Mouse (Mus musculus) inflammation-experienced regulatory T-cells, adult 6 months (primary cell): Measurements from ENCODE around the gene Fastk. TPM values are rescaled to one million over a fixed set of nuclear protein-coding genes. Genes with fewer than 3 reads are reported as not detected.
"Not testable (repeated sequence)": the region's sequence is repeated elsewhere in the genome, so short reads cannot be mapped to it uniquely, and the experiment has no call there.

Experiments used
- ATAC-seq: one replicate; pipeline ENCODE4 v1.8.0; 2017
- polyA plus RNA-seq, 3 experiments: library from polyadenylated mRNA; unstranded; fragments of 100-300 nt; shearing (Covaris generic); gene quantifications; one replicate each; pipeline ENCODE4 v1.2.1; 2017

The Fastk gene
- polyA plus RNA-seq, 3 experiments from 2014 or later: 32.1 to 63.3 (median 63.0) TPM

- peak; percentile 95 for ATAC-seq
These were observed 21.7 kb downstream of the Fastk start, which contains the start of the genes Cdk5 and Slc4a2 for GRCm38 (mm10) chr5:24423129-24424003. Cdk5 (minus strand) TSS chr5:24423530. Slc4a2 (plus strand) TSS chr5:24423837.

GRCm38 (mm10) chr5:24420381-24420780 is 24.7 kb downstream of the Fastk start:
- ATAC-seq: no peak

GRCm38 (mm10) chr5:24417587-24417986 is 27.5 kb downstream of the Fastk start:
- no peak for ATAC-seq

GRCm38 (mm10) chr5:24416222-24416736 is 28.8 kb downstream of the Fastk start:
- ATAC-seq: peak; percentile 89

- ATAC-seq: no peak
These were observed 31.1 kb downstream of the Fastk start for GRCm38 (mm10) chr5:24413938-24414337.

- ATAC-seq: no peak
These were observed 31.9 kb downstream of the Fastk start, which contains the start of gene Asic3 for GRCm38 (mm10) chr5:24413042-24413693. Asic3 (plus strand) TSS chr5:24413392.

- ATAC-seq: no peak
These were observed 33.0 kb downstream of the Fastk start for GRCm38 (mm10) chr5:24412063-24412462.

- no peak for ATAC-seq
These were observed 35.6 kb downstream of the Fastk start for GRCm38 (mm10) chr5:24409466-24409865.

- no peak for ATAC-seq
These were observed 36.4 kb downstream of the Fastk start for GRCm38 (mm10) chr5:24408651-24409050.

GRCm38 (mm10) chr5:24405389-24405876 is 39.7 kb downstream of the Fastk start:
- ATAC-seq: no peak

- ATAC-seq: no peak
These were observed 40.3 kb downstream of the Fastk start for GRCm38 (mm10) chr5:24404594-24405360.

- no peak for ATAC-seq
These were observed 43.1 kb downstream of the Fastk start for GRCm38 (mm10) chr5:24401969-24402368.

- ATAC-seq: no peak
These were observed 44.0 kb downstream of the Fastk start for GRCm38 (mm10) chr5:24400911-24401605.

GRCm38 (mm10) chr5:24400362-24400761 is 44.7 kb downstream of the Fastk start:
- no peak for ATAC-seq

- ATAC-seq: no peak
These were observed 45.4 kb downstream of the Fastk start for GRCm38 (mm10) chr5:24399686-24400085.

GRCm38 (mm10) chr5:24396254-24396653 is 48.8 kb downstream of the Fastk start:
- not testable (repeated sequence) for ATAC-seq

- peak; percentile 86 for ATAC-seq
These were observed 50.8 kb downstream of the Fastk start for GRCm38 (mm10) chr5:24394165-24394894.

- ATAC-seq: peak; percentile 58
These were observed 51.6 kb downstream of the Fastk start, which contains the start of gene Abcb8 for GRCm38 (mm10) chr5:24393392-24393997. Abcb8 (plus strand) TSS chr5:24393663.

GRCm38 (mm10) chr5:24392724-24393123 is 52.4 kb downstream of the Fastk start:
- ATAC-seq: no peak

GRCm38 (mm10) chr5:24391864-24392263 is 53.2 kb downstream of the Fastk start, which contains the start of gene Atg9b:
Atg9b (minus strand) TSS chr5:24392143.
- no peak for ATAC-seq
